Mouse (Mus musculus) forebrain, embryonic 16.5 days (tissue): Measurements from ENCODE around the gene Btnl4. TPM values are rescaled to one million over a fixed set of nuclear protein-coding genes. Genes with fewer than 3 reads are reported as not detected.
"Not testable (repeated sequence)": the region's sequence is repeated elsewhere in the genome, so short reads cannot be mapped to it uniquely, and the experiment has no call there.

Source experiments
- ATAC-seq: fragments of 200-750 bp; cut with Nextera tagmentation; 2 replicates; pipeline ENCODE4 v1.8.0; 2017; ENCODE audit warnings: mild to moderate bottlenecking, moderate library complexity
- H3K27ac ChIP-seq: fragments of 300-500 bp; sonication (generic); 2 replicates; pipeline ENCODE4 v1.5.1; 2014; ENCODE audit warnings: low read length, control low read depth
- H3K27me3 ChIP-seq: fragments of 300-500 bp; sonication (generic); replicated peaks from 2 replicates; pipeline ENCODE4 v1.6.1; 2014; ENCODE audit warnings: low read length; ENCODE audit not compliant: control insufficient read depth, insufficient read depth
- H3K36me3 ChIP-seq: fragments of 300-500 bp; sonication (generic); 2 replicates; pipeline ENCODE4 v1.6.1; 2014; ENCODE audit not compliant: control insufficient read depth, insufficient read depth
- H3K4me1 ChIP-seq: fragments of 300-500 bp; sonication (generic); replicated peaks from 2 replicates; pipeline ENCODE4 v1.6.1; 2014; ENCODE audit warnings: low read length; ENCODE audit not compliant: control insufficient read depth, insufficient read depth
- H3K4me2 ChIP-seq: fragments of 300-500 bp; sonication (generic); 2 replicates; pipeline ENCODE4 v1.6.1; 2014; ENCODE audit warnings: mild to moderate bottlenecking, low read length, control low read depth
- H3K4me3 ChIP-seq: fragments of 300-500 bp; sonication (generic); replicated peaks from 2 replicates; pipeline ENCODE4 v1.5.1; 2014; ENCODE audit warnings: mild to moderate bottlenecking, low read length, control low read depth
- H3K9ac ChIP-seq: fragments of 300-500 bp; sonication (generic); replicated peaks from 2 replicates; pipeline ENCODE4 v1.6.1; 2014; ENCODE audit warnings: low read depth, low read length, control low read depth
- H3K9me3 ChIP-seq: fragments of 300-500 bp; sonication (generic); 2 replicates; pipeline ENCODE4 v1.6.1; 2016; ENCODE audit warnings: low read length; ENCODE audit not compliant: control insufficient read depth
- WGBS: fragments of 180-500 bp; shearing (Covaris S2); extraction: QIAGEN DNeasy Blood & Tissue Kit; methylation state at CpG from one replicate; pipeline ENCODE4 v1.1.7; 2014; 5-methylcytosine and 5-hydroxymethylcytosine counted together
- polyA plus RNA-seq: library from polyadenylated mRNA; unstranded; fragments of >200 nt; fragmentation: Nextera tagmentation; extraction: Ambion mirVana; gene quantifications from 2 replicates; pipeline ENCODE4 v1.2.1, GENCODE M21; 2015

Btnl4 gene
- polyA plus RNA-seq, 1 experiment from 2014 or later, result not detected

DNA sequence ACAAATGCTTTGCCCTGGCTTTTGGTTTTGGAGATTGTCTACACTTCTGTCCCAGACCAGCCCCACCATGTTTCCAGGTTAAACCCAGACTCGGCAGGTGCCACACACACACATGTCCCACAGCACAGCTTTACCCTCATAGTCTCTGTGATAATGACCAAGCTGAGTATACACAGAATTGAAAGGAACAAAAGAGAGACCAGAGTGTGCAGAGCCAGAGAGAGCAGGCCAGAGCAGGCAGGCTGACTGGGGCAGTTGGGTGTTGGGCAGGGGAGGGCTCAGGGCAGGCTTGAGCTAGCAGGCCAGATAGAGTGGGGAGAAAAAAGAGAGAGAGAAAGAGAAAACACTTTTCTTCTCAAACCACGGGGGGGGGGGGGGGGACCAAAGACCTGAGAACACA, 19.4 kb upstream of the Btnl4 start:
- H3K4me2 ChIP-seq, result no peak overlapping the region
- H3K27ac ChIP-seq, result no peak overlapping the region
- H3K27me3 ChIP-seq, result no peaks in the 10 kb centered on the region
- H3K9me3 ChIP-seq, result no peaks in the 10 kb centered on the region
- no peaks in the 10 kb centered on the region for H3K36me3 ChIP-seq
- ATAC-seq, result no peak
- H3K9ac ChIP-seq, result no peak overlapping the region
- 89% methylated on average over 1 of the region's 2 CpGs for WGBS
- H3K4me3 ChIP-seq, result no peak overlapping the region
- no peaks in the 10 kb centered on the region for H3K4me1 ChIP-seq

DNA sequence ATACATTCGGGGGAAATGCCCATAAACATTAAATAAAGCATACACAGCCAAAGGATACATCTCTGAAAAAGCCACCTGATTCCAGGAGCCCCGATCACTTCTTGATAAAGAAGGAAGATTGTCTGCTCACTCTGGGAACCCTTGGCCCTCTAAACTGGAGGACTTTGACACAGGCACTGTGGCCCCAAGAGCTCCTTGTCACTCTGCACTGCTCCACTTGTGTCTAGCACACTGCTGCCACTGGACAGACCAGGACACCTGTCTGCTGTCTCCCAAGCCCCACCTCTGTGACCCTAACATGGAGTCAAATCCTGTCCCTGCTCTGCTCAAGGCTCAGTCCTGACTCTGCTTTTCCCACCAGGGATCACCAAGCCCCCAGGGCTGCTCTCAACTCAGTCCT, 18.0 kb upstream of the Btnl4 start:
- H3K9me3 ChIP-seq, H3K36me3 ChIP-seq, H3K4me2 ChIP-seq, ATAC-seq, H3K27me3 ChIP-seq, H3K4me3 ChIP-seq, H3K9ac ChIP-seq, H3K27ac ChIP-seq, H3K4me1 ChIP-seq: not testable (repeated sequence)
- WGBS, result 88% methylated on average over 2 of the region's 2 CpGs

DNA sequence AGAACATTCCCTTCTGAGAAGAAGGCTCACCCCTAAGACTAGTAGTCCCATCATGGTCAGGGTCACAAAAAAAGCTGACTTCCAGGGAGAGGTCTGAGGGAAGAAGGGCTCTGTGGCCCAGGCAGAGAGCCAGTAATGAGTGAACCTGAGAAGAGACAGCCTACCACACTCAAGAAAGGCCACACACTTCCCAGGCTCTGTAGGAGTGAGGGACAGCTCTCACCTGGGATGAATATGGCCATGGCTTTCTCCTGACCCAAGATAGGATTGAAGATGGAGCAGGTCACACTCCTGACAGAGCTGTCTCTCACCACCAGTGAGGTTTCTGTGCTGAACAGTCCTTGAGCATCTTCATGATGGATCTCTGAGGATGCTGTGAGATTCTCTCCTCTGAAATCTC, 15.7 kb upstream of the Btnl4 start:
- Histone ChIP-seq H3K4me2 (no peak overlapping the region), H3K4me1 (no peaks in the 10 kb centered on the region), H3K4me3 (no peak overlapping the region), H3K9ac (no peak overlapping the region), H3K9me3 (no peaks in the 10 kb centered on the region), H3K27ac (no peak overlapping the region), H3K36me3 (no peaks in the 10 kb centered on the region), H3K27me3 (no peaks in the 10 kb centered on the region)
- no peak for ATAC-seq

DNA sequence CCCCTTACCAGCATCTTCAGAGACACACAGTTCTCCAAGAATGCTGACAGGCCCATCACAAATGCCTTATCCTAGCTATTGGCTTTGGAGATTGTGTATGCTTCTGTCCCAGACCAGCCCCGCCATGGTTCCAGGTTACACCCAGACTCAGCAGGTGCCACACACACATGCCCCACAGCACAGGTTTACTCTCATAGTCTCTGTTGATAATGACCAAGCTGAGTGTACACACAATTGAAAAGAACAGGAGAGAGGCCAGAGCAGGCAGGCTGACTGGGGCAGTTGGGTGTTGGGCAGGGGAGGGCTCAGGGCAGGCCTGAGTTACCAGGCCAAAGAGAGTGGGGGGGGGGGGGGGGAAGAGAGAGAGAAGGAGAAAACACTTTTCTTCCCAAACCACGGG, 691 bp downstream of the Btnl4 start:
- WGBS, result 94% methylated on average over 1 of the region's 2 CpGs

DNA sequence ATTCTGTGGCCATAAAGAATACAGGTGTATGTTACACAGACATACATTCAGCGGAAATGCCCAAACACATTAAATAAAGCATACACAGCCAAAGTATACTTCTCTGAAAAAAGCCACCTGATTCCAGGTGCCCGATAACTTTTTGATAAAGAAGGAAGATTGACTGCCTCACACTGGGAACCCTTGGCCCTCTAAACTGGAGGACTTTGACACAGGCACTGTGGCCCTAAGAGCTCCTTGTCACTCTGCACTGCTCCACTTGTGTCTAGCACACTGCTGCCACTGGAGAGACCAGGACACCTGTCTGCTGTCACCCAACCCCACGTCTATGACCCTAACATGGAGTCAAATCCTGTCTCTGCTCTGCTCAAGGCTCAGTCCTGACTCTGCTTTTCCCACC, 2.1 kb downstream of the Btnl4 start:
- Histone ChIP-seq H3K4me2 (no peak overlapping the region), H3K9me3 (no peaks in the 10 kb centered on the region), H3K27me3 (no peaks in the 10 kb centered on the region), H3K4me1 (no peaks in the 10 kb centered on the region), H3K36me3 (no peaks in the 10 kb centered on the region), H3K27ac (no peak overlapping the region), H3K4me3 (no peak overlapping the region), H3K9ac (no peak overlapping the region)
- ATAC-seq, result no peak
- 85% methylated on average over 3 of the region's 3 CpGs for WGBS

More for the DNA sequence above, 691 bp downstream of the Btnl4 start:
- Histone ChIP-seq H3K27ac (no peak overlapping the region), H3K4me1 (no peaks in the 10 kb centered on the region), H3K27me3 (no peaks in the 10 kb centered on the region), H3K4me3 (no peak overlapping the region), H3K4me2 (no peak overlapping the region), H3K9me3 (no peaks in the 10 kb centered on the region), H3K36me3 (no peaks in the 10 kb centered on the region), H3K9ac (no peak overlapping the region)
- no peak for ATAC-seq

DNA sequence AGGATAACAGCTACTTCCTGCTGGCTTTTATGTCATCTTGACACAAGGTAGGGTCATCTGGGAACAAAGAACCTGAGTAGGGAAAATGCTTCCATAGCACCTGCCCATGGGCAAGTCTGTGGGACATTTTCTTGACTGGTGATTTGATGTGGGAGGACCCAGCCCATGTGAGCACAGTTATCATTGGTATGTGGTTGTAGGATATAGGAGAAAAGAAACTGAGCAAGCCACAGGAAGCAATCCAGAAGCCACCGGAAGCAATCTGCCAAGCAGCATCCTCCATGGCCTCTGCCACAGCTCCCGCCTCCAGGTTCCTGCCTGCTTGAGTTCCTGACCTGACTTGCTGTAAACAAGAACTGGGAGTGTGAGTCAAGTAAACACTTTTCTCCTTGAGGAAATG, 6.6 kb downstream of the Btnl4 start:
- WGBS, result 95% methylated on average over 2 of the region's 2 CpGs
- Histone ChIP-seq H3K9me3 (no peaks in the 10 kb centered on the region), H3K36me3 (no peaks in the 10 kb centered on the region), H3K4me1 (no peaks in the 10 kb centered on the region), H3K9ac (no peak overlapping the region), H3K27ac (no peak overlapping the region), H3K4me2 (no peak overlapping the region), H3K27me3 (no peaks in the 10 kb centered on the region), H3K4me3 (no peak overlapping the region)
- no peak for ATAC-seq

DNA sequence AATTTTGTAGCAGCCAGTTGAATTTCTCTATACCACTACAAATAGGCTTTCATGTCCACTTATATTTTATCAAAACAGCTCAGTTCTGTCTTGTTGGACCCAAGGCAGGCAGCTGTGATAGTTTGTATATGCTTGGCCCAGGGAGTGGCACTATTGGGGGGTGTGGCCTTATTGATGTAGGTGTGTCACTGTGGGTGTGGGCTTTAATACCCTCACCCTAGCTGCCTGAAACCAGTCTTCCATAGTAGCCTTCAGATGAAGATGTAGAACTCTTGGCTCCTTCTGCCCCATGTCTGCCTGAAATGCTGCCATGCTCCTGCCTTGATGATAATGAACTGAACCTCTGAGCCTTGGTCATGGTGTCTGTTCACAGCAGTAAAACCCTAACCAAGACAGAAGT, 11.2 kb downstream of the Btnl4 start:
- not testable (repeated sequence) for H3K4me1 ChIP-seq, H3K4me2 ChIP-seq, H3K27me3 ChIP-seq, H3K4me3 ChIP-seq, ATAC-seq, H3K27ac ChIP-seq, H3K36me3 ChIP-seq, H3K9me3 ChIP-seq, H3K9ac ChIP-seq

DNA sequence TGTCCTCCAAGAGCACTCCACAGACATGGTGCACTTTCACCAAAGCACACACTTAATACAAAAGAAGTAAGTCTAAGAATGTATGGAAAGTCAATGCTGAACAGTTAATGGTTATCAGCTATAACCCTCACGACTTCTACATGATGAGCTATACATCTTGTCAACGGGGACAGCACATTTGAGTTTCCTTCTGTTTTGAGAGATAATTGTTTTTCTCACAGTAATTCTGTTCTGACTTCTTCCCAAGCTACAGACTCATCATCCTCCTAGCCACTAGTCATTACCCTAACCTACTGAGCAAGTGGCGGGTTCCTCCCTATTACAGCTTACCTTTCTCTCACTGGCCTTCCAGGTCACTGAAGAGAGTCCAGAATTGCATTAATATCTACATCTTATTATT, 17.9 kb downstream of the Btnl4 start:
- WGBS, result 91% methylated on average over 3 of the region's 3 CpGs
- H3K9ac ChIP-seq, result no peak overlapping the region
- no peak for ATAC-seq
- H3K27ac ChIP-seq, result no peak overlapping the region
- no peaks in the 10 kb centered on the region for H3K9me3 ChIP-seq
- no peaks in the 10 kb centered on the region for H3K27me3 ChIP-seq
- no peaks in the 10 kb centered on the region for H3K36me3 ChIP-seq
- H3K4me1 ChIP-seq, result no peaks in the 10 kb centered on the region
- H3K4me3 ChIP-seq, result no peak overlapping the region
- H3K4me2 ChIP-seq, result no peak overlapping the region

DNA sequence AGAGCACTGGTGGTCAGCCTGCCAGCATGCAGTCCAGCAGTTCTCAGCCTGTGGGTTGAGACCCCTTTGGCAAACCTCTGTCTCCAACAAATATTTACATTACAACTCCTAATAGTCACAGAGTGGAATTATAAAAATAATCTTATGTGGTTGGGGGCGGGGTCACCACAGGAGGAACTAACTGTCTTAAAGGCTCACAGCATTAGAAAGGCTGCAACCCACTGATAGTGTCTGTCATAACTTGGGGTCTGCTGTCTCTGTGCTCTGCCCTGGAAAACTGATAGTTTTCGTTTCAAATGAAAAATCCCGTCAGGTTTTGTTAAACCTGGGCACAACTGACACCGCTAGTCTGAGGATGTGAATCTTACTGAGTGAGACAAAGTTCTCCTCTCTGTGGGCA, 19.4 kb downstream of the Btnl4 start:
- Histone ChIP-seq H3K27ac (no peak overlapping the region), H3K4me2 (no peak overlapping the region), H3K27me3 (no peaks in the 10 kb centered on the region), H3K4me3 (no peak overlapping the region), H3K9me3 (no peaks in the 10 kb centered on the region), H3K36me3 (no peaks in the 10 kb centered on the region), H3K9ac (no peak overlapping the region), H3K4me1 (no peaks in the 10 kb centered on the region)
- WGBS, result 83% methylated on average over 4 of the region's 4 CpGs
- ATAC-seq, result no peak

DNA sequence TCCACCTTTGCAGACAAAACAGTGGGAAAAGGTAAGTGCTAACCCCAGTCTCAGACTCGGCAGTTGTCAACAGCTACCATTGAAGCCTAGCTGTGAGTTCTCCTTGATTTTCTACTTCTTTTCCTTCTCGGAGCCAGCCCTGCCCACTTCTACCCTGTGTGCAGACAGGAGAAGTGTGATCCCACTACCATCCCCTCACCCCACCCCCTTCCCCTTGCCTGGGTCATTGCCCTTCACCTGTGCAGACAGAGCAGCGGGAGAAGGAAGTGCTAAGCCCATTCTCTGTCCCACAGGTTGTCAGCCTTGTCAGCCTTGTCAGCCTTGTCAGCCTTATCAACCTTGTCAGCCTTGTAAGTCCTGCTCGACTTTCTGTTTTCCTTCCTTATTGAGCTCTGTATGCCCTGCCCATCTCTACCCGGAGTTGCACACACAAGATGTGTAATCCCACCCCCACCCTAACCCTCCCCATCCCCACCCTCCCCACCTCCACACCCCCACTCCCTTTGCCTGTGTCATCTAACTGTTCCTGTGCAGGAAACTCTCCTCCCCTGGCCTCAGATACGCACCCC, 28.6 kb downstream of the Btnl4 start:
- Histone ChIP-seq H3K4me1 (no peaks in the 10 kb centered on the region), H3K9me3 (no peaks in the 10 kb centered on the region), H3K36me3 (no peaks in the 10 kb centered on the region), H3K4me2 (no peak overlapping the region), H3K27ac (no peak overlapping the region), H3K9ac (no peak overlapping the region), H3K27me3 (no peaks in the 10 kb centered on the region), H3K4me3 (no peak overlapping the region)
- WGBS, result 76% methylated on average over 6 of the region's 6 CpGs
- ATAC-seq, result no peak
